Mouse (Mus musculus): ENCODE results near the gene Dars.

The Dars gene

DNA sequence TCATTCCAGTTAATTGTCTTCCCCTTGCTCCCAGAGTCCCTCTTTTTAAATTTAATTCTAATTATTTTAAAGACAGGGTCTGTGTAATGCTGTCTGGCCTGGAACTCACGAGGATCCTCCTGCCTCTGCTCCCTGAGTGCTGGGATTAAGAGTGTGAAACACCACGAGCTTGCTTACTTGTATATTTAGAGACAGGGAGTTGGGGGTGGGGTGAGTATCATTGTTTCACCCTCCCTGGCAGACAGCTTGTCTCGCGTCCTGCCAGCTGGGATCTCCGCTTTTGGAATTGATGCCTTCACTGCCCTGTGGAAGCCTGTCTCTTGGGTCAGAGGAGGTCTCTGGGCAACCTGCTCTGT lies 343 bp upstream of the Dars start:
- no peak for DNase-seq (ENCODE audit: low read depth)

- DNase-seq (ENCODE audit: low read depth) = no peak
Observed at GRCm38 (mm10) chr1:128411141-128411540, 6.0 kb downstream of the Dars start.

GRCm38 (mm10) chr1:128406846-128407245 lies 10.3 kb downstream of the Dars start:
- no peak for DNase-seq (ENCODE audit: low read depth)

DNA sequence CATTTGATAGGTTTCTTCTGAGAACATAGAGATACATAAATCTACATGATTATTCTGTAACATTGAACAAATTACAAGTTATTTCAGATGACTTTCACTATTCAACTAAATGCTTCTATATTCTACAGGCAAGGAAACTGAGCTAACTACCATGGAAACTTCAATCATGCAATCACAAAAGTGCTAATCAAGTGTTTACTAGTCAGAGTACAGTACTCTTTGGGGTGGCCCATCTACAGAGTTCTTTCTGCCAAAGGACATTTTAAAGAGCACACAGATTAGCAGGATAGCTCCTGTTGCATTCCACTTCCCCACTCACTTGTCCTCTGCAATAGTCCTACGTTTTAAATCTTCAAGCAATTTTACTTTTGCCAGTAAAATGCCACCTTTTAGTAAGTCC lies 11.5 kb downstream of the Dars start:
- DNase-seq (ENCODE audit: low read depth) = no peak

DNA sequence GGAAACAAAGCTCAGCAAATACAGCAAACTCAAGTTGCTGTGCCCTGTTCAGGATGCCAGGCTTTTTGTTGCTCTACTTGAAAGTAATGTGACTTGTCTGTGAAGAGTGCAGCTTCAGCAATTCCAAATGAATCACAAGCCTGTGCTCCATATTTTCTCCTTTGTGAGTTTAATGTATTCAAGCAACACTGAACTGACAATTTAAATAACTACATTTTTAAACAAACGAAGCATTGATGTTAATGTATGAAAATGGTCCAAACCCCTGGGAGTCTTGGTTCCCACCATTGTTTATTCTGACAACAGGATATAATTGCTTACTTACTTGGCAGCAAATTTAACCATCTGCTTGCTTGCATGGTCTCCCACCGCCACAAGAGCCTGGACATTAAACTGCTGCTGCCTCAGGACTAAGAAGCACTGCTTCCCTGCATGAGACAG lies 12.1 kb downstream of the Dars start:
- DNase-seq (ENCODE audit: low read depth) = no peak

- no peak for DNase-seq (ENCODE audit: low read depth)
Observed at GRCm38 (mm10) chr1:128400926-128401325, 16.2 kb downstream of the Dars start.

GRCm38 (mm10) chr1:128399941-128400915 lies 16.9 kb downstream of the Dars start:
- peak; percentile 14 for DNase-seq (ENCODE audit: low read depth)

GRCm38 (mm10) chr1:128398738-128399445 lies 18.3 kb downstream of the Dars start:
- peak; percentile 73 for DNase-seq (ENCODE audit: low read depth)

GRCm38 (mm10) chr1:128394657-128395056 lies 22.5 kb downstream of the Dars start:
- no peak for DNase-seq (ENCODE audit: low read depth)

GRCm38 (mm10) chr1:128392382-128392781 lies 24.8 kb downstream of the Dars start:
- DNase-seq (ENCODE audit: low read depth) = no peak

DNA sequence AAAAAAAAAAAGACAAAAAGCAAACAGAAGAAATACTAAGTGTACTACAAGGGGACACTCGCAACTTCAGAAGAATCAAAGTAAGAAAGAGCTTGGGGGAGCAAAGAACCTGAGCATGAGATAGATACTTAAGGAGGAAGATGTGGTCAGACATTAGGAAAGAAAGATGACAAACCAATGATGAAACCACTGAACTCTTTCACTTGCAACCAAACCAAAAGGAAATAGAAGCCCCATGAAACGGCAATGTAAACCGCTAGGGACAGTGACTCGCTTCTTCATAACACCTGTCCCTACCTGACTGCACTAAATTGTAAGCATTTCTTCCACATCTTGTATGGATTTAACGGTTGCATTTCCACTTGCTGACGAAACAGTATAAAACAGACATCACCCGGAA lies 30.7 kb downstream of the Dars start:
- DNase-seq (ENCODE audit: low read depth) = peak; percentile 60

DNA sequence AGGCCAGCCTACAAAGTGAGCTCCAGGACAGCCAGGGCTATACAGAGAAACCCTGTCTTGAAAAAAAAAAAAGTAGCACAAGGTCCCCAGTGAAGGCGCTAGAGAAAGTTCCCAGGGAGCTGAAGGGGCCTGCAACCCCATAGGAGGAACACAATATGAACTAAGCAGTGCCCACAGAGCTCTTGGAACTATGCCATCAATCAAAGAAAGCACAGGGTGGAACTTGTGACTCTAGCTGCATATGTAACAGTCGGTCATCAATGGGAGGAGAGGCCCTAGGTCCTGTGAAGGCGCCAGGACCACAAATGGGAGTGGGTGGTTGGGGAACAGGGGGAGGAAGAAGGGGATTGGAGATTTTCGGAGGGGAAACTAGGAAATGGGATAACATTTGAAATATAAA lies 40.3 kb downstream of the Dars start:
- no peak for DNase-seq (ENCODE audit: low read depth)

GRCm38 (mm10) chr1:128372143-128372860 lies 44.9 kb downstream of the Dars start:
- DNase-seq (ENCODE audit: low read depth) = peak; percentile 69

- DNase-seq (ENCODE audit: low read depth) = peak; percentile 91
Observed at GRCm38 (mm10) chr1:128368732-128369441, 48.3 kb downstream of the Dars start.

DNA sequence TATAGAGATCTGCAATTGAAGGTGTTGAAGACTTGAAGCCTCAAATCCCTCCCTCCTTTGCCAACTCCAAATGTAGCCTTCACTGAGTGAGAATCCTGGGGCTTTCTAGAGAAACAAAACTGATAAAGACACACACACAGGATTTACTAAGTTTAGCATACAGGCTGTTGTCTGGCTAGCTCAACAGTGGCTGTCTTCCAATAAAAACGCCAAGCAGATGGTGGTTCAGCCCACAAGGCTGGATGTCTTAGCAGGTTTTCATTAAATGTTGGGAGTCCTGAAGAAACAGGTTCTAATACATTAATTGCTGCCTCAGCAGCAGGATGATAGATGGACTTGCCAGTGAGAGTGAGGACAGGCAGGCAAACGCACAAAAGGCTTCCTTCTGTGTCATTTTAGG lies 56.6 kb downstream of the Dars start:
- DNase-seq (ENCODE audit: low read depth) = no peak

DNA sequence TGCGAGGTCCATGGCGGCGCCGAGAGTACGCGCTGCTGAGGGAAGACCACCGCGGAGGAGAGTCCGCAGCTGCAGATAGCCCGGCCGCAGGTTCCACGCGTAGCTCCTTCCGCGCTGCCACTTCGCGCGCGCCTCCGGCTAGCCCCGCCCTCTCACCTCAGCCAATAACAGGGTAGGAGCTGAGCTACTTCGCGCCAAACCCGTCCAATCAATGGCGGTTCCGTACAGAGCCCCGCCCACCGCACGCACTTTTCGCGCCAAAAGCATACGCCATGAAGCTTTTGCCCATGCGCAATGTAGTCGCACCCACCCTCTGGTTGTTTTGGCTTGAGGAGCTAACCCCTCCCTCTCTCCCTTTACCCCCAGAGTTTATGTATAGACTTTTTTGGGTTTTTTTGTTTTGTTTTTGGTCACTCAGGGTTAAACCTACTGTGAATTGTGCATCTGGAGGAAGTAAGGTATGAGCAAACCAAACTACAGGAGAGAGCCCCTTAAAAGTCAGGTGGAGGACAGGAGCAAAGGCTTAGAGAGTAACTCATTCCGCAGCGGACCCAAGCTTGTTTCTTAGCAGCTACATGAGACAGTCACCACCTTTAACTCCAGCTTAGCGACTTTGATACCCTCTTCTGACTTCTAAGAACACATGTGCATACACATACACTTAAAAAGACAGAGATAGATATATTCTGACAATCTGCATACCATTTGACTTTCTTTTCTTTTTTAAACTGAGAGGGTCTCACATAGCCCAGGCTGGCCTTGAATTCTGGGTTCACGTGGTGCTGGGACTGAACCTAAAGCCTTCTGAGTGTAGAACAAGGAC lies 57.4 kb downstream of the Dars start, which contains the start of gene Mcm6:
Mcm6 (minus strand) TSS at position 111 of the 823 bp plus-strand sequence.
- peak; percentile 97 for DNase-seq (ENCODE audit: low read depth)

GRCm38 (mm10) chr1:128358916-128359553 lies 58.1 kb downstream of the Dars start:
- no peak for DNase-seq (ENCODE audit: low read depth)

DNA sequence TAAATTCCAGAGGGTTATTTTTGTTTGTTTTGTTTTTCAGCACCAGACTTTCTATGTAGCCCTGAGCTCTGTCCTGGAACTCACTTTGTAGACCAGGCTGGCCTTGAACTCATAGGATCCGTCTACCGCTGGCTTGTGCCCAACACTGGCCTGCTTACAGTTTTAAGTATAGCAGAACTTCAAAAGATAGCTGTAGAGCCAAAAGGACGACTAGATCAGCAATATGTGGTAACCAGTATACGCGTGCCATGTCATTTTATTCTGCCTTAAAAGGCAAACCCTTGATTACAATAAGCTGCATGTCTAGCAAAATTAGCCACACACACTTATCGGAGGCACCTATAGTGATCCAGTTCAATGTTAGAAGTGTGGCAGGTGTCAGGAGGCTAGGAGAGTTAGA lies 58.9 kb downstream of the Dars start:
- DNase-seq (ENCODE audit: low read depth) = peak; percentile 58

DNA sequence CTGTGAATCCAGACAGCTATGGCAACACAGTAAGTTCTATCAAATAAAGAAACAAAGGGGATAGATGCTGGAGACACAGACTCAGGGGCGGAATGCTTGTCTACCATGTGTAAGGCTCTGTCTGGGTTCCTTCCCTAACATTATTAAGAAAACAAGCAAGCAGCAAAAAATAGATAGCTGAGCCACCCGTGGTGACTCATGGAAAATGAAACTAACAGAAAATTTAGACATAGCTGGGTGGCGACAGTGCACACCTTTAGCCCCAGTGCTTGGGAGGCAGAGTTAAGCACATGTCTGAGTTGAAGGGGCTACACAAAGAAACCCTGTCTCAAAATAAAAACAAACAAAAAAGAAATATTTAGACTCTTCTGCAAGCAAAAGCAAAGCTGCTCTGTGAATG lies 59.7 kb downstream of the Dars start:
- peak; percentile 78 for DNase-seq (ENCODE audit: low read depth)

- no peak for DNase-seq (ENCODE audit: low read depth)
Observed at GRCm38 (mm10) chr1:128353092-128353491, 64.1 kb downstream of the Dars start.

Data from induced T-regulatory cell, adult 2 months (primary cell).